Mouse (Mus musculus) ovary, adult 10 weeks (tissue): ENCODE measurements around the gene Fgd2. TPM values are rescaled to one million over a fixed set of nuclear protein-coding genes. Genes with fewer than 3 reads are reported as not detected.

Source experiments
- polyA plus RNA-seq: library from polyadenylated mRNA; stranded (reverse); fragments of 350-450 nt; fragmentation: Illumina TruSeq; extraction: RNeasy Lipid Tissue Mini Kit (QIAGEN cat#74804); gene quantifications from one replicate; pipeline ENCODE4 v1.2.3, GENCODE M21; 2014

Fgd2 gene
- not detected for polyA plus RNA-seq

GRCm38 (mm10) chr17:29360761-29361221 lies at the start of gene Fgd2:
TSS of gene Fgd2 (plus strand) at chr17:29360914.

GRCm38 (mm10) chr17:29317380-29317779 lies 43.3 kb upstream of the Fgd2 start, which contains the start of gene Pi16:
TSS of gene Pi16 (plus strand) at chr17:29317680.

GRCm38 (mm10) chr17:29347645-29348256 lies 13.0 kb upstream of the Fgd2 start, which contains the start of gene Mtch1:
TSS of gene Mtch1 (minus strand) at chr17:29347934.

Other genes starting within 250 kb of the Fgd2 start
- gene Rab44, start 246.8 kb upstream of the Fgd2 start, polyA plus RNA-seq, result not detected
- not detected for gene Cpne5, start 122.7 kb upstream of the Fgd2 start, polyA plus RNA-seq
- 15.3 TPM for gene Ppil1, start 96.7 kb upstream of the Fgd2 start, polyA plus RNA-seq
- gene BC004004, start 92.1 kb upstream of the Fgd2 start, polyA plus RNA-seq, result 60.0 TPM
- not detected for gene Pi16, start 43.2 kb upstream of the Fgd2 start, polyA plus RNA-seq
- 5.7 TPM for gene Mtch1, start 13.0 kb upstream of the Fgd2 start, polyA plus RNA-seq
- 17.8 TPM for gene Pim1, start 129.8 kb downstream of the Fgd2 start, polyA plus RNA-seq
- not detected for gene Gm17657, start 188.7 kb downstream of the Fgd2 start, polyA plus RNA-seq
- 3.6 TPM for gene Tbc1d22b, start 188.9 kb downstream of the Fgd2 start, polyA plus RNA-seq
- not detected for gene Tmem217, start 191.5 kb downstream of the Fgd2 start, polyA plus RNA-seq